Mouse (Mus musculus): ENCODE results near the gene Hcn2. TPM values are rescaled to one million over a fixed set of nuclear protein-coding genes. Genes with fewer than 3 reads are reported as not detected.

Hcn2 gene
- total and polyA plus RNA-seq, 3 experiments = 0.21 to 2.2 (median 0.44) TPM

- DNase-seq (ENCODE audit: extremely low read depth) = no peak
- Histone ChIP-seq H3K27ac (ENCODE audit: insufficient read depth, low read depth) (no peak overlapping the region), H3K4me2 (ENCODE audit: insufficient read depth, low read depth, poor library complexity, severe bottlenecking) (0 out of 2 replicates have a peak overlapping the region, but pooled peaks have one; percentile 30), H3K27me3 (replicated peaks) (no peaks in the 10 kb centered on the region), H3K9me3 (replicated peaks; ENCODE audit: low read length) (no peaks in the 10 kb centered on the region), H3K4me1 (ENCODE audit: control insufficient read depth in 1 of 2, insufficient read depth in 2 of 2) (peaks cover 21 to 33% of the 10 kb centered on the region in 2 experiments), H3K36me3 (replicated peaks in 1 of 2; ENCODE audit: control insufficient read depth in 1 of 2, insufficient read depth in 1 of 2, low read length in 1 of 2) (peaks cover 4 to 29% of the 10 kb centered on the region in 2 experiments), H3K79me2 (replicated peaks; ENCODE audit: control insufficient read depth, extremely low read depth, insufficient read depth, poor library complexity, severe bottlenecking) (peaks cover 38% of the 10 kb centered on the region), H3K4me3 (replicated peaks in 1 of 3; ENCODE audit: low read depth in 2 of 3, low read length in 2 of 3, poor library complexity in 1 of 3) (peak overlapping the region in 2 of 3 experiments; percentile 12 to 87), H3K9ac (ENCODE audit: insufficient read depth, low read depth) (no peak overlapping the region)
- in situ Hi-C loops (cut with MboI; ENCODE audit: low pct_ligation_motif_present, low pct_unique_long_range_greater_than_20kb, low sequenced_read_pairs) = no loop called here
- TF ChIP-seq USF1 (IDR thresholded peaks at IDR 0.05; ENCODE audit: low read depth, low read length) (no peak), PAX5 (IDR thresholded peaks at IDR 0.05; ENCODE audit: low read length) (no peak), ZKSCAN1 (IDR thresholded peaks at IDR 0.05; ENCODE audit: borderline replicate concordance, low read depth, low read length) (no peak), MAZ (IDR thresholded peaks at IDR 0.05; ENCODE audit: low read depth, low read length) (no peak), NRF1 (IDR thresholded peaks at IDR 0.05; ENCODE audit: low read depth, low read length) (no peak), CHD2 (IDR thresholded peaks at IDR 0.05; ENCODE audit: low read length) (no peak), TBP (conservative IDR thresholded peaks at IDR 0.05; ENCODE audit: low read depth, low read length) (no peak), IRF4 (IDR thresholded peaks at IDR 0.05; ENCODE audit: low read depth, low read length) (no peak), MAFK (IDR thresholded peaks at IDR 0.05; ENCODE audit: insufficient replicate concordance, low read length) (no peak), MEF2A (IDR thresholded peaks at IDR 0.05; ENCODE audit: borderline replicate concordance, low read depth, low read length) (no peak)
- dilution Hi-C loops (cut with MboI; ENCODE audit: extremely low pct_ligation_motif_present, extremely low pct_unique_long_range_greater_than_20kb, low sequenced_read_pairs) = no loop called here
Observed at GRCm38 (mm10) chr10:79703541-79703940, 12.9 kb upstream of the Hcn2 start.

GRCm38 (mm10) chr10:79704065-79704969, 12.1 kb upstream of the Hcn2 start, which contains the start of gene Bsg:
Gene Bsg, plus strand, starts transcription at chr10:79704491.
- Histone ChIP-seq H3K9ac (ENCODE audit: insufficient read depth, low read depth) (peak within 1 kb of the TSS; percentile 95), H3K9me3 (replicated peaks; ENCODE audit: low read length) (no peaks in the 10 kb centered on the region), H3K36me3 (replicated peaks in 1 of 2; ENCODE audit: control insufficient read depth in 1 of 2, insufficient read depth in 1 of 2, low read length in 1 of 2) (peaks cover 12 to 36% of the 10 kb centered on the region in 2 experiments), H3K79me2 (replicated peaks; ENCODE audit: control insufficient read depth, extremely low read depth, insufficient read depth, poor library complexity, severe bottlenecking) (peaks cover 46% of the 10 kb centered on the region), H3K27me3 (replicated peaks) (no peaks in the 10 kb centered on the region), H3K4me2 (ENCODE audit: insufficient read depth, low read depth, poor library complexity, severe bottlenecking) (peak within 1 kb of the TSS; percentile 64), H3K27ac (ENCODE audit: insufficient read depth, low read depth) (no peak within 1 kb of the TSS), H3K4me1 (ENCODE audit: control insufficient read depth in 1 of 2, insufficient read depth in 2 of 2) (peaks cover 21 to 33% of the 10 kb centered on the region in 2 experiments), H3K4me3 (replicated peaks in 1 of 3; ENCODE audit: low read depth in 2 of 3, low read length in 2 of 3, poor library complexity in 1 of 3) (peak within 1 kb of the TSS; percentile 82 to 94 (median 87))
- in situ Hi-C loops (cut with MboI; ENCODE audit: low pct_ligation_motif_present, low pct_unique_long_range_greater_than_20kb, low sequenced_read_pairs) (no loop called here), dilution Hi-C loops (cut with MboI; ENCODE audit: extremely low pct_ligation_motif_present, extremely low pct_unique_long_range_greater_than_20kb, low sequenced_read_pairs) (no loop called here)
- DNase-seq (ENCODE audit: extremely low read depth) = peak; percentile 98
- TF ChIP-seq GABPA (IDR thresholded peaks at IDR 0.05; ENCODE audit: insufficient replicate concordance, low read depth, low read length) (no peak), JUND (conservative IDR thresholded peaks at IDR 0.05; ENCODE audit: low read depth, low read length) (no peak), MAZ (IDR thresholded peaks at IDR 0.05; ENCODE audit: low read depth, low read length) (peak; percentile 77), EP300 (IDR thresholded peaks at IDR 0.05; ENCODE audit: low read length) (no peak), ELF1 (IDR thresholded peaks at IDR 0.05; ENCODE audit: low read depth, low read length) (peak; percentile 43; the same call in 1 of the 2 replicates), RCOR1 (conservative IDR thresholded peaks at IDR 0.05; ENCODE audit: low read depth, low read length) (no peak), MAFK (IDR thresholded peaks at IDR 0.05; ENCODE audit: insufficient replicate concordance, low read length) (no peak), CHD2 (IDR thresholded peaks at IDR 0.05; ENCODE audit: low read length) (no peak), USF1 (IDR thresholded peaks at IDR 0.05; ENCODE audit: low read depth, low read length) (peak; percentile 96), SIN3A (IDR thresholded peaks at IDR 0.05; ENCODE audit: low read length) (peak; percentile 45; the same call in 1 of the 2 replicates), ZKSCAN1 (IDR thresholded peaks at IDR 0.05; ENCODE audit: borderline replicate concordance, low read depth, low read length) (no peak), IRF4 (IDR thresholded peaks at IDR 0.05; ENCODE audit: low read depth, low read length) (peak; percentile 8; the same call in 1 of the 2 replicates), JUN (IDR thresholded peaks at IDR 0.05; ENCODE audit: insufficient read depth, low read depth, low read length) (no peak), MAX (IDR thresholded peaks at IDR 0.05; ENCODE audit: low read length) (peak; percentile 97), HCFC1 (IDR thresholded peaks at IDR 0.05; ENCODE audit: low read depth, low read length) (peak; percentile 64), POLR2A (IDR thresholded peaks at IDR 0.05; ENCODE audit: low read depth, low read length) (peak; percentile 99), CHD1 (IDR thresholded peaks at IDR 0.05; ENCODE audit: low read depth, low read length) (no peak; the same call in 1 of the 2 replicates), E2F4 (IDR thresholded peaks at IDR 0.05; ENCODE audit: insufficient replicate concordance, low read depth, low read length) (peak; percentile 65; the same call in 1 of the 2 replicates), BHLHE40 (IDR thresholded peaks at IDR 0.05; ENCODE audit: low read depth, low read length) (peak; percentile 92), UBTF (IDR thresholded peaks at IDR 0.05; ENCODE audit: low read depth, low read length) (no peak), MYC (IDR thresholded peaks at IDR 0.05; ENCODE audit: low read depth, low read length) (peak; percentile 53; the same call in 1 of the 2 replicates), TCF12 (IDR thresholded peaks at IDR 0.05; ENCODE audit: low read depth, low read length) (peak; percentile 92), SMC3 (IDR thresholded peaks at IDR 0.05; ENCODE audit: low read depth, low read length) (peak; percentile 19; the same call in 1 of the 2 replicates), KAT2A (IDR thresholded peaks at IDR 0.05; ENCODE audit: insufficient replicate concordance, low read length) (no peak), NELFE (IDR thresholded peaks at IDR 0.05; ENCODE audit: low read depth, low read length) (peak; percentile 98)

All from CH12.LX (cell line).